Mouse (Mus musculus) left cerebral cortex, adult 2 months (tissue): ENCODE measurements around the gene Zpr1. TPM values are rescaled to one million over a fixed set of nuclear protein-coding genes. Genes with fewer than 3 reads are reported as not detected.
"Not testable (repeated sequence)": the region's sequence is repeated elsewhere in the genome, so short reads cannot be mapped to it uniquely, and the experiment has no call there.

Experiments used
- DNase-seq, 2 experiments: peaks; one replicate each; pipeline ENCODE4 v3.0.0; 2021 to 2022; ENCODE audit warnings: low spot score in 2 of 2, mixed read lengths in 1 of 2; ENCODE audit errors: extremely low spot score in 1 of 2
- H3K27ac ChIP-seq: fragments of 200-600 bp; 2 replicates; pipeline ENCODE4 v1.8.1; 2022
- H3K4me3 ChIP-seq: fragments of 200-600 bp; 2 replicates; pipeline ENCODE4 v1.8.1; 2022
- CTCF ChIP-seq: fragments of 200-600 bp; IDR thresholded peaks from 2 replicates; pipeline ENCODE4 v1.8.1; 2022; ENCODE audit warnings: antibody characterized with exemption, mild to moderate bottlenecking, moderate library complexity
- intact Hi-C: fragments of 180-260 bp; cut with DNase I; formaldehyde crosslinking; loops from one replicate; pipeline ENCODE4 v1.15.1; 2025
- total RNA-seq, 2 experiments: library from RNA; stranded (reverse); gene quantifications; 2 replicates each; pipeline ENCODE4 v1.2.3; 2021

Gene Zpr1
- total RNA-seq, 2 experiments from 2014 or later: 38.6 to 38.9 TPM

DNA sequence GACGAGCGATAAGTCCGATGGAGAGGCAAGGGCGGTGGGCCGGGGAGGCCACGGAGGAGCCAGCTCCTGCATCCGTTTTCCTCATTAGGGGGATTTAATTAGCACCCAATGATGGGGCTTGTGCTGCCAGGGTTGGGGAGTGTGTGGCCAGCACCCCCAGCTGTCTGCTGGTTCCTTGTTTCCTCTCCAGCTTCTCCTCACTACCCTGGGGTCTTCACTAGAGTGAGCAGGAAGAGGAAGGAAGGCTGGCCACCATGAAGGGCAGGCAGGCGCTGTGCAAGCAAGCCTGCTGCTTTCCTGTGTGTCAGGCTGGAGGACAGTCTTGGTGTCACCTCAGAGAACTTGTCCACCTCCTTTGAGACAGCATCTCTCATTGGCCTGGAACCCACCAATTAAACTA lies 44.0 kb downstream of the Zpr1 start:
- Histone ChIP-seq H3K27ac (no peak overlapping the region; the same call in 1 of the 2 replicates), H3K4me3 (no peak overlapping the region)
- intact Hi-C loops: no loop called here
- DNase-seq: no peak
- no peak for TF ChIP-seq CTCF

DNA sequence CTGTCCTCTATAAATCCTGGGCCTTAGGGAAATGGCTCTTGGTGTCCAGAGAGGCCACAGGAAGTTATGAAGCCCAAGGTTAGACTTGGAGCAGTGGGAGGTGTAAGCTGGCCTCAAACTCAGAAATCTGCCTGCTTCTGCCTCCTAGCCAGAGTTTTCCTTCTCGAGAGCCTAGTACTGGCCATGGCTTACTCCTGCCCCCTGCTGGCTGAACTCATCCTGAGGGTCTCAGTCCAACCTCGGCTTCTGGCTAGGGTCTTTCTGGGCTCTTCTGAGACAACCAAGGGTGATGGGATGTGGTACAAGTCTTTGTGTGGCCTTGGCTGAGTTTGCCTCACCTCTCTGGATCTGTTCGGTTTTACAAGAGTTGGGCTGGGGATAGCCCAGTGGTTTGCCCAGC lies 45.1 kb downstream of the Zpr1 start:
- no peak for DNase-seq
- intact Hi-C loops: no loop called here
- TF ChIP-seq CTCF: no peak
- H3K4me3 ChIP-seq: no peak overlapping the region
- H3K27ac ChIP-seq: no peak overlapping the region

DNA sequence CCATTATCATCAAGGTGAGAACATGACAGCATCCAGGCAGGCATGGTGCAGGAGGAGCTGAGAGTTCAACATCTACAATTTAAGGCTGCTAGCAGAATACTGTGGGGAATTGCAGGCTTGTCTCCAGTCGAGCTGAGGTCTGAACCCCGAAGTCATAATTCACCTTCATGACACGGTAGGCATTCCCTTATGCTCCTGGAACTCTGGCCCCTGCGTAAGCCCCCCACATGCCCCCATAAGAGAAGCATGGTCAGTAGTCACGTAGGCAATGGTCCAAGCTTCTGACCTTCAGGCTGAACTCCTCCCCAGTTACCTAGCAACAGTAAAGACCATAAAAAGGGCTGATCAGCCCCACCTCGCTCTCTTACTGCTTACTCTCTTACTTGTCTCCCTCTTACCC lies 47.0 kb downstream of the Zpr1 start, which contains the start of gene 4931429L15Rik:
TSS of gene 4931429L15Rik (minus strand) at position 101 of the 400 bp plus-strand sequence.
- H3K4me3 ChIP-seq, H3K27ac ChIP-seq, DNase-seq, intact Hi-C loops: not testable (repeated sequence)

DNA sequence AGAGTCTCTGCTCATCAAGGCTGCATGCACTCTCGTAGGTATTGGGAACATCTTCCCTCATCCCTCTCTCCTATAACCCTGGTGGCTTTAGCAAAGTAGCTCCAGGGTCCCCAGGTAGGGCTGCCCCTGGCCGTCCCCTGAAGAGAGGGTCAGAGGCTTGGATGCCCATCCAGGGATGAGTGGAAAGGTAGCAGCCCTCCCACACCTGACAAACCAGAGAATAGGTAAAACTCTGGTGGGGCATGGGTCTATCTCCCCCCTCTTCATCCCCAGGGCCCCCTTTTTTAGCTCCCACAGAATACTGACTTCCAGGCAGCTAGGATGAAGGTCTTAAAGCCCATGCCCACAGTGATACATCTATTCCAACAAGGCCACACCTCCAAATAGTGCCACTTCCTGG lies 47.6 kb downstream of the Zpr1 start:
- Histone ChIP-seq H3K27ac (no peak overlapping the region), H3K4me3 (no peak overlapping the region)
- intact Hi-C loops: no loop called here
- no peak for TF ChIP-seq CTCF
- DNase-seq: no peak

DNA sequence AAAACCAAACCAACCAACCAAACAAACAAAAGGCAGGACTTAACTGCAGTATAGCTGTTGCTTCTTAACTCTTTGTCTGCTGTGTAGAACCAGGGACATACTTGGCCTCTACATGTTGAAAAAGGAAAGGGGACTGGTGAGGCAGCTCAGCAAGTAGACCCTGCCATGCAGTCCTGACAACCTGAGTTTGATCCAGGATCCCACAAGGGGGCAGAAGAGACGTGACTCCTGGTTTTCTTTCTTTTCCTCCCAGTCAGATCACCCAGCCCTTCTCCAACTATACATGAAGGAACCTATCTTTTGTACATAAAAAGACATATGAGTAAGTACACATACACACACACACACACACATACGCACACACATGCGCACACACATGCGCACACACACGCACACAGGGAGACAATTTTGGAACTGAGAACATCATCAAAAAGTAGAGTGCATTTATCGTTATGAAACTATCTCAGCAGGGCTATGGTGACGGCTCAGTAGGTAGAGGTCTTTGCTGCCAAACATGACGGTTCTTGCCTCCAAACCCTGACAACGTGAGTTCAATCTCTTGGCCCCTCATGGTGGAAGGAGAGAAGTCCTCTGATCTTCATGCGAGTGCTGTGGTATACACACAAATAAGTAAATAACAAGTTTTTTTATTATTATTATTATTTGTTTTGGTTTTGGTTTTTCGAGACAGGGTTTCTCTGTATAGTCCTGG lies 54.0 kb downstream of the Zpr1 start:
- no peak; the same call in 1 of the 2 replicates for TF ChIP-seq CTCF
- intact Hi-C loops: no loop called here
- Histone ChIP-seq H3K27ac (no peak overlapping the region), H3K4me3 (no peak overlapping the region)
- DNase-seq: no peak

DNA sequence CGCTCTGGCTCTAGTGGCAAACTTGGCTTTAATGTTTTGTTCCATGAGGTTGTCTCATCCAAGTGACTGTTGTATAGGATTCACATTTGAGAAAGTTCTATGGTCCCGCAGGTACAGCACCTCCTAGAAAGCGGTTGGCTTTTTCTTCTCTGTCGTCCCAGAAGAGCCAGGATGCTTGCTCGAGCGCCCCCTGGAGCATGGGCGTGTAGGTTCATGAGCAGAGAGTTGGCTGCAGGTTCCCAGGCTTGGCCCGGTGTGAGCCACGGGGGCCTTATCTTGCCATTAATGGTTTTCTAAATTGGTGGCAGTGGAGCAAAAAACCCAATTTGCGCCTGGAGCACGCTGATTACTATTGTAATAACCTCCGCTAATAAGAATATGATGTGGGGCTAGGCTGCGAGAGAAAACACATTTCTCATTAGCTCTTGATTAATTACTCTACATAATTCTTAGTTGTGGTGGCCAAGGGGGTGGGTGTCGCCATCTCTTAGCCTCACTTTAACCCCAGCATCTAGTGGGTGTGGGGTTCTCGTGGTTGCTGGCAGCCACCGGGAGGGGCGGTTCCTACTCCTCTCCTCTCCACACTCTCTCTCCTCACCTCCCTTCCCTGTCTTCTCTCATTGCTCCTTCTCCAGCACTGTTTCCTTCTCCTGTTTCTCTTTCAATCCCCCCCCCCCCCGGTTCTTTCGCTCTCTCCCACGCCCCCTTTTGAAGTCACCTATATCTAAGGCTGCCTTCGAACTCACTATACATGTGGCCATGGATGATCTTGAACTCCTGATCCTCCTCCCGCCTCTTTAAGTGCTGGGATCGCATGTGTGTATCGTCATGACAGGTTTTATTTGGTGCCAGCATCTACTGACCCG lies 55.1 kb downstream of the Zpr1 start:
- peak; percentile 47 for TF ChIP-seq CTCF
- H3K27ac ChIP-seq: no peak overlapping the region
- H3K4me3 ChIP-seq: no peak overlapping the region
- intact Hi-C loops: no loop called here
- DNase-seq: no peak

DNA sequence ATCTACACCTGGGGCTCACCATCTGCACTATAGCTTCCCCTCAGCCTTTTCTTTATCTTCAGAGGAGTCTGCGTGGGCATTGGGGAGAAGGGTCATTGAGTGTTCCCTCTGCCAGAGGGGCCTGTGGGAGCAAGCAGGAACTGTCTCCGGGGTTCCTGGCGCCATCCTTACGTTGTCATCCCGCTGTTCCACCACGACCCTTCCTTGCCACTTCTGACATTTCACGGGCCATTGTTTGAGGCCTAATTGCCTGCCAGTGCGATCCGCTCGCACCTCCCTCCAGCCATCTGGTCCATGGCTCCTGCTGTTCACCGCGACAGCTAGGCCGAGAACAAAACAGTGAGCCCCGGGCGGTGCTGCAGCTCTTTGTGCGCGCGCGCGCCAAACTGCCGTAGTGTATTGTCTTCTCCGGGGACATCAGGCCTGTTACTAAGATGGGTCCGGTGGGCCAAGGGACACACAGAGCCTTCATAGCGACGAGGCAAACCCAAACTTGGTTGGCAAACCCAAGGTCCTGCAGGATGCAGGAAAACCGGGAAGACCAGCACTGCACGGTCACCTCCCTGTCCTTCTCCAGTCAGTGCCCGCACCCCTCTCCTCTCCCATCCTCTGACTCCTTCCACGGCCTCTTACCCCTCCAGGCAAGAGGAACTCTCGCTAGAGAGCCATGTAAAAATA lies 55.8 kb downstream of the Zpr1 start:
- intact Hi-C loops: no loop called here
- peak; percentile 51 to 62 for DNase-seq
- TF ChIP-seq CTCF: no peak
- peak overlapping the region; percentile 41 for H3K4me3 ChIP-seq
- H3K27ac ChIP-seq: peak overlapping the region; percentile 77

DNA sequence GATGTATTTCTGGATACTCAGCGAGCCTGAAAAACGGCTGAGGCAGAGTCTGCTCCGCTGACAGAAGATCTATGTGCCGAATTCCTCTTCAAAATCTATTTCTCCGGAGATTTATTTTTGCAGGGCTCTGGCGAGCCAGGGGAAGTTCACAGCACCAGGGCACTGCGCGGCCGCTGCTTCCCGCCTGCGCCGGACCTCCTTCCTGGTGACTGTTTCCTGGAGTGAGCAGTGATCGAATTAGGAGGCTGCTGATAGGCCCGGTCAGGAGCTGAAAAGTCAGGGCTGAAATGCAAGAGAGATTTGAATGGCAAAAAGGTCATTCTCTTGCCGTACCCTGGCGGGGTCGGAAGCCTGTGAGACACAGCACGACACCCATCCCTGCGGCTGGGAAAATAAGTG lies 56.4 kb downstream of the Zpr1 start:
- TF ChIP-seq CTCF: no peak
- intact Hi-C loops: no loop called here
- DNase-seq: no peak
- peak overlapping the region; percentile 41 for H3K4me3 ChIP-seq
- peak overlapping the region; percentile 77 for H3K27ac ChIP-seq

DNA sequence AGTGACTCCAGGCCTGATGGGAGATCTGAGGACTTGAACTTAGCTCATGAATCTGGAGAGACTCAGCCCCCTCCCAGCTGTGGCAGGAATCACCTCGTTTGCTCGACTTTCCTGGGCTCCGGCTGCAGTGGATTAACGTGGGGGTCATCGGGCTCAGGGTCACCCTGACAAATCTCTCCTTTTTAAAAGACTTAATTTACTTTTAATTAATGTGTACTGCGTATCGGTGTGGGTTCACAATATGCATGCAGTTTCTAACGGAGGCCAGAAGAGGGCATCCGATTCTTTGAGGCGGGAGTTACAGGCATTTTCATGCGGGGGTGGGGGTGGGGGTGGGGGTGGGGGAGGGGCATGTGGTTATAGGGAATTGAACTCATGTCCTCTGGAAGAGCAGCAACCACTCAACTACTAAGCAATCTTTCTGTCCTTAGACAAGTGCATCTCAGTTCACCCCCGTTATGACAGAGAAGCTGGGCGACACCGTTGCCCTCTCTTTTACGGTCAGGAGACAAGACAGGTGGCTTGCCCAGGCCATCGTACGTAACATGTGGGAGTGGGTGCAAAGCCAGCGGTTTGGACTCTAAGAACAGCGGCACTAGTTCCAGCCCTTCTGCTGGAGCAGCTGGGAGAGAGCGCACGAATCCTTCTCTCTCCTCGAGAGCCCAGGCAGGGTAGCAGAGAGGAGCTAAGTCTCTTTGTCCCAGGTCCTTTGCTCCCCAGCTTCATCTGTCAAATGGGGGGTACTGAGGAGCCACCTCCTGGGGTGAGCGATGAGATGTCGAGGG lies 57.1 kb downstream of the Zpr1 start:
- H3K27ac ChIP-seq: no peak overlapping the region
- intact Hi-C loops: no loop called here
- TF ChIP-seq CTCF: no peak; the same call in none of the 2 replicates
- no peak for DNase-seq
- H3K4me3 ChIP-seq: no peak overlapping the region

DNA sequence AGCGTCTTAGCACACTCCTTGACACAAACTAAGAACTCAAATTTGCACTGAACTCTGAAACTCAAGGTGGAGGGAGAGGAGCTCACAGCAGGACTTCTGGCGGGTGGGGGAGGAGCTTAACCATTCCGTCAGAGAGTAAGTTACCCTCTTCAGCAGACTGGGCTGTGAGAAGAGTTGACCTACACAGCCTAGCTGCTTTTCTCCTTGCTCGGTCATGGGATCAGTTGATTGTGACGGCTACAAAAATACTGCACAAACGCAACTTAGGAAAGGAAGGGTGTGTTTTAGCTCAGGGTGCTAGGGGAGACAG lies 57.7 kb downstream of the Zpr1 start:
- no peak for TF ChIP-seq CTCF
- no peak for DNase-seq
- intact Hi-C loops: no loop called here
- Histone ChIP-seq H3K27ac (no peak overlapping the region), H3K4me3 (no peak overlapping the region)

DNA sequence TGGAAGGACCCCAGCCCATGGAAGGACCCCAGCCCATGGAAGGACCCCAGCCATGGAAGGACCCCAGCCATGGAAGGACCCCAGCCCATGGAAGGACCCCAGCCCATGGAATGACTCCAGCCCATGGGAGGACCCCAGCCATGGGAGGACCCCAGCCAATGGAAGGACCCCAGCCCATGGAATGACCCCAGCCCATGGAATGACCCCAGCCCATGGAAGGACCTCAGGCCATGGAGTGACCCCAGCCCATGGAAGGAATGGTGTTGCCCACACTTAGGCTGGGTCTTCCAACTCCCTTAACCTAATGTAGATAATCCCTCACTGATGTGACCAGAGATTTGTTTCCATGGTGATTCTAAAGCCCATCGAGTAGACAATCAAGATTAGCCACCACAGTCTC lies 58.4 kb downstream of the Zpr1 start:
- Histone ChIP-seq H3K4me3 (no peak overlapping the region), H3K27ac (no peak overlapping the region)
- intact Hi-C loops: no loop called here
- DNase-seq: no peak
- TF ChIP-seq CTCF: no peak

Other genes starting within 250 kb of the Zpr1 start
- not detected for gene Apoa1, start 44.5 kb upstream of the Zpr1 start, total RNA-seq
- gene Apoc3, start 37.4 kb upstream of the Zpr1 start, total RNA-seq: 1 to 10 TPM; 1.2 to 2.1 TPM
- gene Apoa4, start 32.4 kb upstream of the Zpr1 start, total RNA-seq: not detected
- not detected for gene Apoa5, start 4.4 kb upstream of the Zpr1 start, total RNA-seq
- 10 to 100 TPM; 10.4 to 11.0 TPM for gene Bud13, start 9.9 kb downstream of the Zpr1 start, total RNA-seq
- gene 4931429L15Rik, start 46.9 kb downstream of the Zpr1 start, total RNA-seq: not detected